Mouse (Mus musculus) frontal cortex, adult (tissue): ENCODE data around the gene Slc5a6.
"Not testable (repeated sequence)": the region's sequence is repeated elsewhere in the genome, so short reads cannot be mapped to it uniquely, and the experiment has no call there.

Source experiments
- ATAC-seq: cut with Nextera tagmentation; 2 replicates; pipeline ENCODE4 v1.9.2; 2017; ENCODE audit warnings: mild to moderate bottlenecking, moderate library complexity, mixed read lengths; ENCODE audit not compliant: low TSS enrichment

The Slc5a6 gene

GRCm38 (mm10) chr5:31069810-31070209 is 21.1 kb upstream of the Slc5a6 start:
- peak; percentile 79; the same call in 1 of the 2 replicates for ATAC-seq

GRCm38 (mm10) chr5:31055216-31056140 is 6.8 kb upstream of the Slc5a6 start:
- ATAC-seq: peak; percentile 2; the same call in 1 of the 2 replicates

- peak; percentile 98 for ATAC-seq
Observed at GRCm38 (mm10) chr5:31054261-31055215, 5.8 kb upstream of the Slc5a6 start, which contains the start of gene Cad. Cad (plus strand) TSS chr5:31054780.

GRCm38 (mm10) chr5:31053728-31054127 is 5.0 kb upstream of the Slc5a6 start:
- not testable (repeated sequence) for ATAC-seq

GRCm38 (mm10) chr5:31050427-31050826 is 1.7 kb upstream of the Slc5a6 start:
- ATAC-seq: no peak

- ATAC-seq: peak; percentile 90
Observed at GRCm38 (mm10) chr5:31047848-31048762, 619 bp downstream of the Slc5a6 start, which contains the start of gene Atraid. Atraid (plus strand) TSS chr5:31048312.

GRCm38 (mm10) chr5:31047074-31047473 is 1.6 kb downstream of the Slc5a6 start:
- no peak for ATAC-seq

- ATAC-seq: no peak
Observed at GRCm38 (mm10) chr5:31046416-31046815, 2.3 kb downstream of the Slc5a6 start.

- ATAC-seq: no peak
Observed at GRCm38 (mm10) chr5:31038171-31038845, 10.4 kb downstream of the Slc5a6 start.

- ATAC-seq: not testable (repeated sequence)
Observed at GRCm38 (mm10) chr5:31036556-31036955, 12.2 kb downstream of the Slc5a6 start.

- no peak for ATAC-seq
Observed at GRCm38 (mm10) chr5:31034669-31035068, 14.1 kb downstream of the Slc5a6 start.

- no peak for ATAC-seq
Observed at GRCm38 (mm10) chr5:31031508-31031907, 17.2 kb downstream of the Slc5a6 start.

- no peak for ATAC-seq
Observed at GRCm38 (mm10) chr5:31030926-31031325, 17.8 kb downstream of the Slc5a6 start.

GRCm38 (mm10) chr5:31024641-31025040 is 24.1 kb downstream of the Slc5a6 start:
- ATAC-seq: no peak

- no peak for ATAC-seq
Observed at GRCm38 (mm10) chr5:31023254-31023653, 25.5 kb downstream of the Slc5a6 start.

GRCm38 (mm10) chr5:31022690-31023089 is 26.0 kb downstream of the Slc5a6 start:
- ATAC-seq: no peak

GRCm38 (mm10) chr5:31021790-31022189 is 26.9 kb downstream of the Slc5a6 start:
- not testable (repeated sequence) for ATAC-seq

GRCm38 (mm10) chr5:31015913-31016312 is 32.8 kb downstream of the Slc5a6 start:
- no peak for ATAC-seq

GRCm38 (mm10) chr5:31012737-31013136 is 36.0 kb downstream of the Slc5a6 start:
- no peak for ATAC-seq

GRCm38 (mm10) chr5:31004184-31004583 is 44.5 kb downstream of the Slc5a6 start:
- ATAC-seq: peak; percentile 95
